Mouse (Mus musculus): ENCODE results near the gene Traip.
A peak's percentile ranks its signal among the peaks of the same experiment; 100 is the strongest.

The Traip gene

DNA sequence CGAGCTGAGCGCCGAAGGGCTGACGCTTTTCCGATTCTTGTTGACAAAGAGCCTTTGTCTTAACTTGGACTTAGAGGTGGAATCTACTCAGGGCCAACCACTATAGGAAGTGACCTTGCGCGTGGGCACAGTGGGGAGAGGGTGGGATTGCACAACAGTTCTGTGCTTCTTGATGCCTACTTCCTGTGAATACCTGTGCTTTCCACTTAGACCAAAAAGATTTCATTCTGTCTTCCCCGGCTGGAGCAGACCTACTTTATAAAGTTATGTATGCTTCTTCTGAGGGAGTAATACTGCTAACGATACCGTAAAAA, at the start of gene Traip:
Traip (plus strand) TSS at position 215 of the 314 bp plus-strand sequence.
- no peak for DNase-seq (ENCODE audit: low read depth)

DNA sequence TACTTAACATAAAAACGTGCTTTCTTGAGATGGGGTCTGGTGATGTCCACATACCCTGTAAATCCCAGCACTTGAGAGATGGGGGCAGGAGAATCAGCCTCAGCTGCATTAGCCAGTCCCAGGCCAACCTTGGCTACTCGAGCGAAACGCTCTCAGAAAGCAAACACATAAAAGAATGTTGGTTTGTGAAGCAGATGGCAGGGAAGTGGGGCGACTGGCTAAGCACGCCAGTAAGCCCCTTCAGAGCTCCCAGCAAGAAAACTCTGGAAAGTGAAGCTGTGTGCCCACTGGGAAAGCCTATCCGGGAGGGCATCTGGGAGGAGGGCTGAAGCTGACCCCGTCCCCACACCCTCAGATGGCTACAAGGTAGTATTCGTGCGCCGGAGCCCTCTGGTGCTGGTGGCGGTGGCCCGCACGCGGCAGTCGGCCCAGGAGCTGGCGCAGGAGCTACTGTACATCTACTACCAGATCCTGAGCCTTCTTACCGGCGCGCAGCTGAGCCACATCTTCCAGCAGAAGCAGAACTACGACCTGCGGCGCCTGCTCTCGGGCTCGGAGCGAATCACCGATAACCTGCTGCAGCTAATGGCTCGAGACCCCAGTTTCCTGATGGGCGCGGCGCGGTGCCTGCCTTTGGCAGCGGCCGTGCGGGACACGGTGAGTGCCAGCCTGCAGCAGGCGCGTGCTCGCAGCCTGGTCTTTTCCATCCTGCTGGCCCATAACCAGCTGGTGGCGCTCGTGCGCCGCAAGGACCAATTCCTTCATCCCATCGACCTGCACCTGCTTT, 48.9 kb upstream of the Traip start:
- DNase-seq (ENCODE audit: low read depth): peak; percentile 19

GRCm38 (mm10) chr9:107901627-107901914, 48.4 kb upstream of the Traip start:
- DNase-seq (ENCODE audit: low read depth): no peak

- peak; percentile 91 for DNase-seq (ENCODE audit: low read depth)
Measured at GRCm38 (mm10) chr9:107904726-107905125, 45.2 kb upstream of the Traip start.

GRCm38 (mm10) chr9:107906252-107906966, 43.5 kb upstream of the Traip start, which contains the start of gene Mst1r:
TSS of gene Mst1r (plus strand) at chr9:107906873.
- peak; percentile 39 for DNase-seq (ENCODE audit: low read depth)

GRCm38 (mm10) chr9:107906967-107907800, 42.8 kb upstream of the Traip start:
- no peak for DNase-seq (ENCODE audit: low read depth)

DNA sequence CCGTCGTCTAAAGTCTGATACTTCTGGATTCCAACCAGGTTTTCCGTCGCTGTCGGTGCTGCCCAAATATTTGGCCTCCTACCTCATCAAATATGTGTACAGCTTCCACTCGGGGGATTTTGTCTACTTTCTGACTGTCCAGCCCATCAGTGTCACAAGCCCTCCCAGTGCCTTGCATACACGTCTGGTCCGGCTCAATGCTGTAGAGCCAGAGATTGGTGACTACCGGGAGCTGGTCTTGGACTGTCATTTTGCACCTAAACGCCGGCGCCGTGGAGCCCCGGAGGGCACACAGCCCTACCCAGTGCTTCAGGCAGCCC, 42.2 kb upstream of the Traip start:
- no peak for DNase-seq (ENCODE audit: low read depth)

- no peak for DNase-seq (ENCODE audit: low read depth)
Measured at GRCm38 (mm10) chr9:107908410-107909158, 41.4 kb upstream of the Traip start.

- no peak for DNase-seq (ENCODE audit: low read depth)
Measured at GRCm38 (mm10) chr9:107910025-107910769, 39.7 kb upstream of the Traip start.

- DNase-seq (ENCODE audit: low read depth): no peak
Measured at GRCm38 (mm10) chr9:107914764-107915420, 35.0 kb upstream of the Traip start.

- DNase-seq (ENCODE audit: low read depth): no peak
Measured at GRCm38 (mm10) chr9:107917895-107918608, 31.9 kb upstream of the Traip start.

DNA sequence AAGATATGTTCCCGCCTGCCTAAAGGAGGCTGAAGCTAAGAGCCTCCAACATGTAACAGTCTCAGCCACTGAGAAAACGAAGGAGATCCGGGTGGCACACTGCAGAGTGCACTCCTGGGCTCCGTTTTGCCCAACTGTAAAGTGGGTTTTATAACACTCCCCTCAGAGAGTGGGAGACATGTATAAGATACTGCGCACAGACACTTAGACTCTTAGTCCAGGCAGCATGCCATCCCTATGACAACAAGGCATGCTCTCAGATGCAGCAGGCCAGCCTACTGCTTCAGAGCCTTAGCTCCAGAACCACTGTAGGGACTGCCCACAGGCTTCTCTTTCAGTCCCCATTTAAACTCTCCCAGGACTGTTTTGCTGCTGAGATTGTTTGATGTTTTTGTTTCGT, 31.1 kb upstream of the Traip start:
- no peak for DNase-seq (ENCODE audit: low read depth)

GRCm38 (mm10) chr9:107919441-107919840, 30.5 kb upstream of the Traip start:
- no peak for DNase-seq (ENCODE audit: low read depth)

DNA sequence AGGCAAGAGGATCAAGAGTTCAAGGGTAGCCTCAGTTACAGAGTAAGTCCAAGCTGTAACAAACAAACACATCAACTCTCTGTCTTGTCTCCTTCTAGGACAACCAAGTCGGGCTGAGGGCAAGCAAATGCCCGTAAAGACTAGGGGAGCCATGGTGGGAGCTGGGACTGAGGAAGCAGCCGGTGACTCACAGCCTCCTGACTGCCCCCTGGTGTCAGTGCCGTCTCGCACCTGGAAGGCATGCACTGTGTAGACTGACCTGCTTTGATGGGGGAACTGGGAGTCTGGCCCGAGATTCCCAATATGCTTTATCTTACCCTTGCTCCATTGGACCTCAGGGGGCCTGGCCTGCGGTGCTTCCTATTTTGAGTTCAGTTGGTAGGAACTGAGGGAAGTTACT, 26.9 kb upstream of the Traip start:
- peak; percentile 40 for DNase-seq (ENCODE audit: low read depth)

DNA sequence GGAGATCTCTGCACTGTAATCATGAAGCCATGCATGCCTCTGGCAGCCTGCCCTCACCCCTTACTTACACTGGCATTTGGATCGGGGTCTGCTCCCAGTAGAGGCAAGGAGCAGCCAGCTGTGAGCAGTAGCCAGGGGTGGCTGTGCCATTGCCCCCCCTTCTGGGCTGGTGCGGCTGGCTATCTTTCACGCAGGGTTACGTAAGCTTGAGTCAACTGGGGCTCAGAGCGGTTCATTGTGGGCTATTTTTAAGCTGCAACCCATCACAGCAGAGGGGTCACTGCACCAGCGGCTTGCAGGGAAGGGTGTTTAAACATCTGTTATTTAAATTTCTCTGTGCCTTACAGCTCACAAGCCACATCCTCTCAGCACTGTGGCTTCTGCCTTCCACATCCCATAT, 26.0 kb upstream of the Traip start:
- no peak for DNase-seq (ENCODE audit: low read depth)

- no peak for DNase-seq (ENCODE audit: low read depth)
Measured at GRCm38 (mm10) chr9:107925251-107925650, 24.7 kb upstream of the Traip start.

GRCm38 (mm10) chr9:107926920-107927420, 23.0 kb upstream of the Traip start:
- DNase-seq (ENCODE audit: low read depth): no peak

DNA sequence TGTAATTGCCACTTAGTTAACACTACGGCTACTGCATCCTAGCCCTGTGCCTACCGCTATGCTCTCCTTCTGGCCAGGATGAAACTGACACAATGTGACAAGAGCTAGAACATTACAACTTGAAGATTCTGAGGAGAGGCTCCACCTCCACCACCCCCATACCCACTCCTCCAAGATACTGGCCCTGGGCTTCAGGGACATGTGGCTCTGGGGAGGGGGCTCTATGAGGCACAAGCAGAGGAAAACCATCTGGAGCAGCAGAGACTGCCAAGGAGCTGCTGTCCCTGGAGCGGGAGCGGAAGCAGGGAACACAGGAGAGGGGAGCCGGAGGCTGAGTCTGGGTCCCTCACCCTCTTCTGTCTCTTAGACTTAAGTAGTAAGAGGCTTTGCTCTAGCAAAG, 22.2 kb upstream of the Traip start:
- no peak for DNase-seq (ENCODE audit: low read depth)

GRCm38 (mm10) chr9:107928169-107928568, 21.8 kb upstream of the Traip start, which contains the start of gene Actl11:
TSS of gene Actl11 (plus strand) at chr9:107928469.
- DNase-seq (ENCODE audit: low read depth): no peak

DNA sequence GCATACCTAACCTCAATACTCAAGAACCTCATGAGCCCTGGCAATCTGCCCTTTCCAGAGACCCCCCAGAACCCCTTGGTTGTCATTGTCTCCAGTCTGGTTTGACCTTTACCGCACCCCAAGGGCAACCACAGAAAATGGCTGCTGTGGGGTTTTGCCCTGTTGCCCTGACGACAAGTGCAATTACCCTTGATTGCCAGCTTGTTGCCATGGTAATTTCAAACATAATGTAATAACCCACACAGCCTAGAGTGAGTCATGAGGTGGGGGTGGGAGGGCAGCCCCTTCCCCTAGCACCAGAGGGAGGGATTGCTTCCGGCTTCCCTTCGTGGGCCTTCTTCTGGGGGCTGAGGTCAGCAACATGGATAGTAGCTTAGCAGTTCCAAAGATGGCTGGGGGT, 17.7 kb upstream of the Traip start:
- no peak for DNase-seq (ENCODE audit: low read depth)
